Mouse (Mus musculus) small intestine, adult 2 months (tissue): ENCODE results near the gene Hjurp.

ENCODE experiments used
- CTCF ChIP-seq: fragments of 200-500 bp; IDR thresholded peaks from 2 replicates; pipeline ENCODE4 v1.5.1; 2012; ENCODE audit warnings: low read depth, mild to moderate bottlenecking, control low read depth, inconsistent platforms, low read length, moderate library complexity, mixed read lengths; ENCODE audit not compliant: insufficient replicate concordance, insufficient read length; ENCODE audit errors: extremely low read depth
- POLR2A ChIP-seq: fragments of 200-500 bp; IDR thresholded peaks from 2 replicates; pipeline ENCODE4 v1.6.1; 2012; ENCODE audit warnings: low read depth, mild to moderate bottlenecking, control low read depth, inconsistent platforms, low read length, moderate library complexity

DNA sequence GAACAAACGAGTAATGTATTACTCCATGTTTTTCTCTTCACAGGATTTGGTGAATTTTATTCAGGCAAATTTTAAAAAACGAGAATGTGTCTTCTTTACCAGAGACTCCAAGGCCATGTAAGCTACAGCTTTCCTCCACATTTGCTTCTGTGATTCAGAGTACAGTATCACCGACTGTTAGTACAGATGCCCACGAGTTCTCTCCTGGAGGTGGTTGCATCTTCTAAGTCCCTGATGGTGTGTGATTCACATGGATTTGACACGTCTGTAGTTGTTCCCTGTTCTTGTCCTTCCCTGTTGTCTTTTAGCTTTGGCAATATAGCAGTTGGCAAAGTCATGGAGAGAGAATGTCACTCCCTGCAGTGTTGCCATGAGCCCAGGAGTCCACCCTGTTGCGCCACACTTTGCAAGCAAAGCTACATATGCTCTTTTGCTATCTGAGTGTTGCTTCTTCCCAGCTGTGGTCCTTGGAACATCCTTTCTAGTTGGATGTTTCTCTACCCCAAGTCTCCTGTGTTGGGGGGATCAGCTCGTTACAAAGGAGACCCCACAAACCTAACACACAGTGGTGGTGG is 43.5 kb upstream of the Hjurp start:
- TF ChIP-seq POLR2A (no peak), CTCF (no peak)
